Mouse (Mus musculus) frontal cortex, postnatal 10 days (tissue): ENCODE results near the gene Brf1.

Experiments
- DNase-seq, 2 experiments: peaks; one replicate each; pipeline ENCODE4 v3.0.0; 2022; ENCODE audit warnings: low spot score in 2 of 2, mixed read lengths in 1 of 2

Brf1 gene

DNA sequence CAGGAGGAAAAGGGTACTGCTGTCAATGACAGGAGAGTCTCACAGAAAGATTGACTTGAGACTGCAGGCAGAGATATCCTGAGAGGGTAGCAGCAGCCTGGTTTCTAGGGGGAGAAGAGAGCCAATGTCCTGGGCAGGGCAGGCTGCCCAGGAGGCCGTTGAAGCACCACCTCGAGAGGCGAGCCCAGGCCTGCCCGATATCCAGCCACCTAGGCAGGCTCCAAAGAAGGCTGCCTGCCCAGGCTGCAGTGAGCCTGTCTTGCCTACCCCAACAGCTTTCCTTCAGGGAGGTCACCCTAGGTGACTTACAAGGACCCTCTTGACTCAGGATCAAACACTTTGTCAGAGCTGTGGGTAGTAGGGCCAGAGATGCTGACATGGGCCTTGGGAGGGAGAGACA, 60.3 kb downstream of the Brf1 start:
- DNase-seq: no peak

DNA sequence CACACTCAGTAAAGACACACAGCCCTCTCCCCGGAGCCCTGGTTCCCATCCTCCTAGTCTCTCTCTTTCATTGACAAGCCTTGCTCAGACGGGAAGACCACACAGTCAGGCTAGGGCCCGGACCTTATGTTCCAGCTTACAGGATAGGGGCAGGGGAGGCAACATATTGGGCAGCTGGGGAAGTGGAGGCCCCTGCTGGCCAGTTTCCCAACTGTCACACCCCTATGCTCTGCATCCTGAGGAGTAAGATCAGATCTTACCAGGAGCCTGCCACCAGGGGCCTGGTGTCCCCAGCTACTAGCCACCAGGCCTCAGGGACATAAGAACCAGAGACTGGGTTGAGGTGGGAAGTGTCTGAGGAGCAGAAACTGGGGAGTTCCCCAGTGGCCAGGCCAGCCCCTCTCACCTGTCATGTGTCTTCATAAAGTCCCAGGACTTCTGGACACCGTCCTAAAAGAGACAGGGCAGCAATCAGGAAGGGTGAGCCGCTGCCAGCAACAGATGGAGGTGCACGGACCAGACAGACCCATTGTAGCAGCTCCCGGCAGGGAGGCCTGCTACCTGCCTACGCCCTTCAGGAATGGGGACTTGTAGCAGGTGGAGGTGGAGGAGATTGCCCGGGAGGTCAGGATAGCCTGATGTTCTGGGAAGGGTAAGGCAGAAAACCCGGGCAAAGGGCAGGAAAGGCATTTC, 61.5 kb downstream of the Brf1 start:
- no peak for DNase-seq

DNA sequence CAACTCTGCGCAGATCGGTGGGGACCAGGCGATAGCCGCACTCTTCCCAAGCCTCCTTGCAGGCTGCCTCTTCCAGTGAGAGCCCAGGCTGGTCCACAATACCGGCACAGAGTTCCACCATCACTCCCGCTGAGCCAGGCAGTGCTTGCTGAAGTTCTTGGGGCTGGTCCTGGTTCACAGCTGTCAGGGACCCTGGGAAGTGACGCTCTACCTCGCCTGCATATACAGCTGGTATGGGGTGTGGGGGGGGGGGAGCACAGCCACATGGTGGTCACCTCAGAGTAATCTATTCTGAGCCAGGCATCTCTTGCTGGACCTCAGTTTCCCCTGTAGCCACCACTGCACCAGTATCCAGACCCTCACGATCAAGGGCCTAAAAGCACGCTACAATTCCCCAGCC, 62.1 kb downstream of the Brf1 start:
- DNase-seq: no peak

DNA sequence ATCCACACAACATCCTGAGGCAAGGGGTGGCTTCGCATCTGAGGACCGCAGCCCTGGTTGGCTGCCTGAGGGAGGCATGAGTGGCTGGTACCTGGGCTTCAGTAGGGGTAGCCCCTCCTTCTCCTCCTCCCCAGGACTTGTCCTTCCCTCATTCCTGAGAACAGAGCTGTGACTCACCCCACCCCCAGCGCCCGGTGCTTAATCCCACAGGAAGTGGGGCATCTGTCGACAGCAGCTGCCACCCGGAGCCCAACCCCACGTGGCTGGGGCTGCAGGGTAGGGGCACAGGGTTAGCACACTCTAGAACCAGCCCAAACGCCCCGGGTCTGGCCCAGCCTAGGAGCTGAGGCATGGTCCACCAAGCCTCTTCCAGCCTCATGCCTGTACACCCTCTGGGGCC, 62.6 kb downstream of the Brf1 start:
- DNase-seq: no peak

DNA sequence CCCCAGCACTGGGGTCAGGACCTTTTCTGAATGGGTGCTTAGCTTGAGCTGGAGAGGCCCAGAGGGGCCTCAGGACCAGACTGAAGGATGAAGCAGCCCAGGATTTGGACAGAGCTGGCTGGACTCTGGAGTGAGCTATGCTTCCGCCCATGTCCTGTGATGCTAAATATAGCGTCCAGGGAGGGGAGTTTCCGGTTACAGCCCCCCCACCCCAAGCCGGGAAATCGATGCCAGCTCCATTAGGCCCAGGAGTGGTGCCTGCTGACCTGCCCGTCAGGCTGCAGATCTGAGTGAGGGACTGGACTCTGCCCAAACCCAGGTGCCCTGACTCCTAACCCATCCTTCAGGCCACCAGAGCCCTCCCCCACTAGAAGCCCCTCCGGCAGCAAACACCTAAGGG, 67.9 kb downstream of the Brf1 start:
- DNase-seq: no peak

DNA sequence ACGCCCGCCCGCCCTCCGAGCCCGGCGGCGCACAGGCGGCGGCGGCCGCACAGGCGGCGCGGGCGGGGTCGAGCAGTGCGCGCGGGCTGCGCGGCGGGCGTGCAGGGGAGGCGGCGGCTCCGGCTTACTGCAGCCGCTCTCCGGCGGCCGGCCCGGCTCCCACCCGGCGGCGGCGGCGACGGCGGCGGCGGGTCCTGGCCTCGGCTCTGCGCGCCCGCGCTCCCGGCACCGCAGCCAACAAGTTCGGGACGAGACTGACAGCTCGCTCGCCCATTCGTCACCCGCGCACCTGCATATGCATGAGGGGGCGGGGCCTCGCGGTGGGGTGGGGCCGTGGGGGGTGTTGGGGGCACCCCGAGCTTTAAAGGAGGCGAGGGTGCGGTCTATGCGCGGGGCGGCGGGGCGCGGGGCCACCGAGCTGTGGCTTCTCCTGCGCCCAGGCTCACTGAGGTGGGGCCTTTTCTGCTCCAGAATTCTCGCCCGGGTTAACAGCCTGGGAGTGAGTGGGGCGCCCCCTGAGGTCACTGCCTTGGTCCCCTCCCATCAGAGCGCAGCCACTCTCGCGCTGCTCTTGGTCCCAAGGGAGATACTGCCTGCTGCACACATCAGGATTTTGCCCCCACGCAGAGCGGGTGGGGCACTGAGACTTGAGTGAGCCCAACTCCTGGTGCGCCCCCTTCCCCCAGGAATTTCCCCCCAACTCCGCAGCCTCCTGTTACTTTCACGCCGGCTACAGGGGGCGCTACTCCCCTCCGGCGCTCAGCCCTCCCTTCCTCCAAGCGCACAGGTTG, 70.7 kb downstream of the Brf1 start, which contains the start of gene Jag2:
Gene Jag2 (minus strand): TSS at position 215 of the 791 bp plus-strand sequence.
- peak; percentile 59 to 75 for DNase-seq

DNA sequence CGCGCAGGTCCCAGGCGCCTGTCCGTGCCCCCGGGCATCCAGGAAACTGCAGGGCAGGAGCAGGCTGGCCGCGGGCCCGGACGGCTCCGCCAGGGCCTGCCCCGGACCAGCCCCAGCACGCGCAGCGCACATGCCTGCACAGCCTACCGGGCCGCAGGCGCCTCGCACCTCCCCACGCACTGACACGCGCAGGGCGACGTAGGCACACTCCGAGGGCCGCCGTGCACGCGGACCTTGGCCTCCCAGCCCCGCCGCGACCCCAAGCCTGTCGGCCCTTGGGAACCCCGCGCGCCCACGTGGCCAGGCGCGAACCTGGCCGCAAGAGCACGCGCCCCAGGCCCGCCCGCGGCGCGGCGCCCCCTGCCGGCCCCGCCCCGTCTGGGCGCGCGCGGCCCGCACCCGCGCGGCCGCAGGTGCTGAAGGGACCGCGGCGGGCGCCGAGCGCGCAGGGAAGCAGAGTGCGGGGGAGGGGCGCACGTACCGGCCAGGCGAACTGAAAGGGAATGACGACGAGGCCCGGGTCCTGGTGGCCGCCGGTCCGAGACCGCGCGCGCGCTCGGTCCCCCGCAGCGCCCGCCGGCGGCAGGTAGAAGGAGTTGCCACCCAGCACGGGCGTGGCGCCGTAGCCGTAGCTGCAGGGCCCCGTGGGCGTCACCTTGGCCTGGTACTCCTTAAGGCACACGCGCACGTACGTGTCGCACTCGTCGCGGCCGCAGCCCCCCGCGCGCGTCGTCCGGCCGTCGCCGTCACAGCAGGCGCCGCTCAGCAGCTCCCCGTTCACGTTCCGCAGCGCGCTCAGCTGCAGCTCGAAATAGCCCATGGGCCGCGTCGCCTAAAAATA, 71.9 kb downstream of the Brf1 start:
- peak; percentile 62 to 67 for DNase-seq

DNA sequence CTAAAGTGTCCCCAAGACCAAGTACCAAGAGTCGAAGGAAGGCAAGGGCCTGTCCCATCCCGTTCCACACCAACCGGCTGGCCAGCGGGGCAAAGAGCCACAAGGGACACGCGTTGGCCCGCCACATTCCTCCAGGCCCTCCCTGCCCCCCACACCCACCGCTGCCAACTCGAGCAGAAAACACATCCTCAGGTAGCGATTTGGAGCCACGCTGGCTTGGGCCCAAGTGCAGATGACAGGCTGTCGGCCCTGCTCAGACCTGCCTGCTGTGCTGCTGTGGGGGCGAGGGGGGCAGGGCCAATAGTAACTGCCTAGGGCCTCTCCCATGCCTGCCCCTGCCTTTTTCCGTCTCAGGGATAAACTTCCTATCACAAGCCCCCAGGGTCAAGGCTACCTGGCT, 73.2 kb downstream of the Brf1 start:
- no peak for DNase-seq

DNA sequence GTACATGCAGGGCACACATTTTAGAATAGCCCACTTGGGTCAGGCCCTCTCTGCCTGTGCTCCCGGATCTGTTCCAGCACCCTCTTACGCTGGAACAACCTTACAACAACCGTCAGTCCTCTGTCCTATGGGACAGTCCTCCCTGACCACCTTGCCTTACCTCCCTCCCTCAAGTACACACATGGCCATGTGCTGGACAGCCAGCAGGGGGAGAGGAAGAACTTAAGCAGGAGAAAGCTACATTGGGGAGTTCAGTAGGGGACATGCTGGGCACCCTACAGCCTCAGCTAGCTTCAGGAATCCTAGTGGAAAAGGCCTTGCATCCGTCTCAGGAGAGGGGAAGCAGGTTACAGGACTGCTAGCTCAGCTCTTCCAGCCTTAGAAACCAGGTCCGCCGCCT, 74.6 kb downstream of the Brf1 start:
- DNase-seq: no peak

DNA sequence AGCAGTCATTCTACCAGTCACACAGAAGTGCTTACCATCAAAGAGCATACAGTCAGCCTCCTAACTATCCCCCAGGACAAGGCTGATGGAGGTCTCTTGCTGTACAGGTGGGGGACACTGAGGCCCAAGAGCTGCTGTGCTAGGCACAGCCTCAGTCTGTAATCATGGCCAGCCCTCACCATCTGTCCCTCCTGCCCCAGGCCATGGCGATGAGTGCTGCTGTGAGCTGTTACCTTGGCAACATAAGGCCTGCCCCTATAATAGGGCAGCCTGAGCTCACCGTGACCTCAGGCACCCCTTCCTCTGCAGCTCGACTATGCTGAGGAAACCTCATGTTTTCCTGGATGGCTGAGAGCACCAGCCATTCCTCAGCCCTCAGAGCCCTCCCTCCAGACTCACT, 78.0 kb downstream of the Brf1 start:
- DNase-seq: no peak

DNA sequence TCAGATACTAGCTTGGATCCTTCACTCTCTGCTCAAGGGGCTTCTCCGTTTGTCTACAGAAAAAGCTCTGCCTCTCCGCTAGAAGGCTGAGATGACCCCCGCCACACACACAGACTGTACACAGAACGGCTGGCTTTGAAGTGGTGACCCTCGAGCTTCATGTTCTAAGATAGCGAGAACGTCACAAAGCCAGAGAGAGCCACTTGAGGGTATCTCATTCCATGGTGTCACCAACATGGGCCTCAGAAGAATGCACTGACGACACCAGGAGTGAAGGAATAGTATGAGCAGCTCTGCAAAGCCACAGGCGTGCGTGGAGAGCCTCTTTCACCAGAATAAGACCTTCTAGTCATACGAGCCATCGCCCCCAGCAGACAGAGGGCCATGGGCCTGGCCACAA, 79.0 kb downstream of the Brf1 start:
- DNase-seq: no peak

DNA sequence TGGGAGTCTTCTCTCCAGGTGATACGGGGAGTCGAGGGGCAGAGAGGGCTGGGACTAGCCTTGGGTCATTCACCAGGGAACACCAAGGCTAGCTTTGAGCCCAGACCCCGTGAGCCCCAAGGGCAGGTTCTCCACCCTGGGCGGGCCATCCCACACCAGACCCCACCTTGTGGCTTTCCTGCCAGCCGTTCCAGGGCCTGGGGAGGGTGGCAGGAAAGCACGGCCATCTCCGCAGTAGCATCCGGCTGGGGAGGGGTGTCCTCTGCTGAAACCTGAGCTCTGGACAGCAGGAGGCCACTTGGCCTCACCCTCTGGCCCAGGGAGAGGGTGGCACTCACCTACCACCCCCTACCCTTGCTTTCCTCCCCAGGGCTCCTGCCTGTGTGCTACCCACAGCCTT, 82.6 kb downstream of the Brf1 start:
- no peak for DNase-seq

DNA sequence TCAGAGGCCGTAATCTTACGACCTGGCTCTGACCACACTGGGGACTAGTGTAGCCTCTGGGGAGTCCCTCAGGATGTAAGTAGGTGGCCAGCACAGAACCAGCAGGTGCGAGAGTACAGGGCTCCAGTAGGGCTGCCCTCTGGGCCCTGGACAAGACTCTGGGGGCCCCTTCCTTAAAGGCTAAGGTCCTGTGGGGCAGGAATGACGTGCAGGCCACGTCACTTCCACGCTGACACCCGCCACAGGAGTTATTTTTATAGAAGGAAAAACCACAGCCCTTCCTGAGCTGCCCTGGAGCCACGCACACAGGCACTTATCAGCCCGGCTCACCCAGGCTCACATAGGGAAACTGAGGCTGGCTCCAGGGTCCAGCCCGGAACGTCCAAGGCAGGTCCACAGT, 83.0 kb downstream of the Brf1 start:
- no peak for DNase-seq

DNA sequence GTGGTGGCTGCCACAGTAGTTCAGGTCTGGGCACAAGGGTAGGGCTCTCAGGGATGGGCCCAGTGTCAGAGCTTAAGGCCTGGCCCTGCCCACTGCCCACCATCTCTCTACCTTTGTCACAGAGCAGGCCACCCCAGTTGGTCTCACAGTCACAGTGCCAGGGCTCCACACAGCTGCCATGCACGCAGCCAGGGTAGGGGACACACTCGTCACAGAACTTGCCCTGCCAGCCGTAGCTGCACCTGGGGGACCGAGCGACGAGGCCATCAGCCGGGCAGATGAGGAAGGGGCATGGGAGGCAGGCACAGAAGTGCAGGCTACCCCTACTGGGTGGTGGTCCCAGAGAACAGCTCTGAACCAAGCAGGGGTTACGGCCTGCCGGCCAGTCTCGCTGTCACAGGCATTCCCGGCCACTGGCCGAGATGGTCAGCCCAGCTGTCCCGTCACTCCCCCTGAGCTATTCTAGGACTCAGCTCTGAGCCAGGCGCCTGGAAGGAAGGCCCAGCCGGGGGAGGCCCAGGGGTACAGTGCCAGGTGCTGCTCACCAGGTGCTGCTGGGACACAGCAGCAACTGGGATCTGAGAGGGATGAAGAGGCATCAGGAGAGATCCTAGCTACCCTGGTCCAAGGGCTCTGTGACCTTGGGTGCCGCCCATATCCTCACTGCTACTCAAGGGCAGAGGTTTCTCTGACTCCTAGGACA, 83.7 kb downstream of the Brf1 start:
- no peak for DNase-seq

DNA sequence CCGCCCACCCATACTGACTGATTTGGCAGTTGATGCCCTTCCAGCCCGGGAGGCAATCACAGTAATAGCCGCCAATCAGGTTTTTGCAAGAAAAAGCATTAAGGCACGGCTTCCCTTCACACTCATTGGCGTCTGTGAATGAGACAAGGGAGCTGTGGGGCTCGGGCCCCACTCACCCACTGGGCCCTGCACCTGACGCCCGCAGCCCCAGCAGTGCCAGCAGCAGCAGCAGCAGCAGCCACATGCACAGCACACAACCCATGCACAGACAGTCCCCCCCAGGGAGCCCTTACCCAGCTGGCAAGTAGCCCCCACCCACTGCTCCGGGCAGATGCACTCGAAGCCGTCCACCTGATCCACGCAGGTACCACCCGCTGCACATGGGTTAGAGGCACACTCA, 84.9 kb downstream of the Brf1 start:
- no peak for DNase-seq

DNA sequence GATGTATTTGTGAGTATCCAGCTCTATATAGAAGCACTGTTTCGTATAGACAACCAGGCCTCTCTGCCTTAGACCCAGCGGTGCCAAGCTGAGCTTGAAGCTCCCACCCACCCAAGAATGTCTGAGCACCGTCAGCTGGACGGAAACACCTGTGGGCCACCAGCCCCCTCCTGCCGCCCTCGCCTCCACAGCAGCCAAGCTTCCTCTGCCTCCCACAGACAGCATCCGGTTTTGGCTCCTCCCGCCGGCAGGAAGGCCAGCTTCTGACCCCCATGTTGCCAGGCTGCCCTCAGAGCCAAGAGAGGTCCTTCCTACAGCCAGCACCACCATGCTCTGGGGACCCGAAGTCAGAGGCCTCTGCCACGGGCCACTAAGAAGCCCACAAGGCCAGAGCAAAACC, 86.0 kb downstream of the Brf1 start:
- DNase-seq: no peak

DNA sequence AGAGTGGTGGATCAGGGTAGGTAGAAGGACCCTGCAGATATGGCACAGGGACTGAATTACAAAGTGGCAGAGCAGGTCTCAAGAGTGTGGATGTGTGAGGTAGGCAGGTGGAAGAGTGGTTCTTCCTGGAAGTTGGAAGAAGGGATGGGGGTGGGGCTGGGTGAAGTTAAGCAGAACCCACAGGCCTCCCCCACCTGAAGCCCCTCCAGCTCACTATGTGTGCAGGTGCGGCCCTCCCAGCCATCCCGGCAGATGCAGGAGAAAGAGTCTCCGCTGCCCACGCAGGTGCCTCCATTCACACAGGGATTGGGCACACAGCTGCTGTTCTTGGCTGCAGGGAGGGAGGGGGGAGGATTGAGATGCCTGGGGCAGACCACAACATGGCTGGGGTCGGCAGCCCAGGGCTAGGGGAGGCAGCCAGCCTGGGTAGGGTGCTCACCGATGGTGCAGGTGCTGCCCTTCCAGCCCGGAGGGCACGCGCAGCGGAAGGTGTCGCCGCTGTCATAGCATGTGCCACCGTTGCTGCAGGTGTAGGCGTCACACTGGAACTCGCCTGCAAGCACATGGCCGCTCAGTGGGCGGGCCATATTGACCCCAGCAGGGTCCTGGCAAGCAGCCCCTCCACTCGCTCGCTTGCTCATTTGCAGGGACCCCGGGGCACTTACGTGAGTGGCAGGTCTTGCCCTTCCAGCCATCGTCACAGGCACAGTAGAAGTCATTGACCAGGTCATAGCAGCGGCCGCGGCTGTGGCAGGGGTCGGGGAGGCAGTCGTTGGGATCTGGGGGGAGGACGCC, 87.4 kb downstream of the Brf1 start:
- DNase-seq: no peak

DNA sequence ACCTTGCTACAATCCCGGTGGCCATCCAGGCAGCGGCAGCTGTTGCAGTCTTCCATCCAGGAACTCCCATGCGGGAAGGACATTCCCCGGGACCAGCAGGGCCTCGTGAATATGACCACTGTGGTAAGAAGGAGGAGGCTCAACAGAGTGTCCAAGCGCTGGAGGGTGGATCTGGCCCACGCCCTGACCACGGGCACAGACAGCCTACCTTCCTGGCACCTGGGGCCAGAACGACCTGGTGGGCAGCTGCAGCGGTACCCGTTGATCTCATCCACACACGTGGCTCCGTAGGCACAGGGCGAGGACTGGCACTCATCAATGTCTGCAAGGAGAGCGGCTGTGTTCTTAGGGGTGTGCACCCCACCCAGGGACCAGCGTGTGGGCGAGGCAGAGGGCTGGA, 88.8 kb downstream of the Brf1 start:
- no peak for DNase-seq
